Mouse (Mus musculus): ENCODE data around the gene Efl1.

The Efl1 gene

GRCm38 (mm10) chr7:82821501-82821900 is 173.1 kb downstream of the Efl1 start:
- DNase-seq = no peak

GRCm38 (mm10) chr7:82822528-82822927 is 174.1 kb downstream of the Efl1 start:
- DNase-seq = no peak

Data from cerebellum, adult 9-10 months (tissue).